Mouse (Mus musculus) C2C12 (cell line): ENCODE measurements around the gene Coa3.

Source experiments
- CEBPB ChIP-seq: IDR thresholded peaks from one replicate; pipeline ENCODE4 v1.6.1; 2011; ENCODE audit warnings: low read depth, mild to moderate bottlenecking, control low read depth, moderate library complexity
- CTCF ChIP-seq: IDR thresholded peaks from one replicate; pipeline ENCODE4 v1.5.1; 2011; ENCODE audit not compliant: control insufficient read depth, insufficient read depth, insufficient read length
- FOSL1 ChIP-seq: IDR thresholded peaks from one replicate; pipeline ENCODE4 v1.8.0; 2011; ENCODE audit warnings: mild to moderate bottlenecking, low read length; ENCODE audit not compliant: poor library complexity, insufficient read depth, severe bottlenecking
- MAX ChIP-seq: IDR thresholded peaks from one replicate; pipeline ENCODE4 v1.6.1; 2011; ENCODE audit warnings: mild to moderate bottlenecking, control low read depth
- MYOD1 ChIP-seq: IDR thresholded peaks from one replicate; pipeline ENCODE4 v1.6.1; 2011; ENCODE audit warnings: low read depth; ENCODE audit not compliant: control insufficient read depth, insufficient read length
- MYOG ChIP-seq: IDR thresholded peaks from one replicate; pipeline ENCODE4 v1.6.1; 2011; ENCODE audit not compliant: control insufficient read depth, insufficient read length; ENCODE audit errors: extremely low read depth
- USF1 ChIP-seq: IDR thresholded peaks from one replicate; pipeline ENCODE4 v1.6.1; 2011; ENCODE audit warnings: low read depth, mild to moderate bottlenecking, control low read depth, moderate library complexity

- TF ChIP-seq CTCF (no peak), MYOG (no peak), MYOD1 (no peak), USF1 (no peak), MAX (no peak), FOSL1 (no peak), CEBPB (no peak)
These were observed 15.6 kb downstream of the Coa3 start for GRCm38 (mm10) chr11:101263138-101263988.
